Mouse (Mus musculus) left cerebral cortex, adult 8-10 months (tissue): ENCODE data around the gene Crkl. TPM values are rescaled to one million over a fixed set of nuclear protein-coding genes. Genes with fewer than 3 reads are reported as not detected.

Experiments
- DNase-seq, 2 experiments: peaks; one replicate each; pipeline ENCODE4 v3.0.0; 2022; ENCODE audit warnings: low spot score in 2 of 2
- total RNA-seq, 4 experiments: library from RNA; stranded (reverse); gene quantifications; 2 replicates each; pipeline ENCODE4 v1.2.4; 2022

The Crkl gene
- 10 to 100 TPM; 34.5 to 41.4 (median 34.8) TPM for total RNA-seq

- peak; percentile 93 to 96 for DNase-seq
Observed at GRCm38 (mm10) chr16:17451541-17452372, at the start of gene Crkl. TSS of gene Crkl (plus strand) at chr16:17451987.

GRCm38 (mm10) chr16:17402855-17403254 lies 48.9 kb upstream of the Crkl start:
- DNase-seq, result no peak

DNA sequence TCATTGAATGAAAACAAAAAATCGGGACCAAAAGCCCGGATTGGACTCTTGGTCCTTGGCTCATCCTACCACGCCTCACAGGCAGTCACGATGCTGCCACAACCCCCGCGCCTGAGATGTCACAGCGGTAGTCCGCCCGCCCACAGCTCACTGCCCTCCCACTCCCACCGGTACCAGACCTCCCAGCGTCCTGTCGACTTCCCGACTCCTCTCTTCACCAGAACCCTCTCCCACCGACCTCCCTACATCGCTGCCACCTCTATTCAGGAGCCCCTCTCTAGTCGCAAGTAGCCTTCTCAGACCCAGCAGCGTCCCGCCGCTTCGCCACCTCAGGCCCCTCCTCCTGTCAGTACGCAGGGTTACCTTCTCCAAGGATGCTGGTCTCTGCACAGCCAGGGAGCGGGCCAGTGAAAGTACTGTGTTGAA lies 46.5 kb upstream of the Crkl start:
- DNase-seq, result peak; percentile 78 to 87

- DNase-seq, result peak; percentile 96 to 99
Observed at GRCm38 (mm10) chr16:17405736-17406443, 45.9 kb upstream of the Crkl start, which contains the start of the genes Snap29 and Pi4ka. TSS of gene Snap29 (plus strand) at chr16:17405986. TSS of gene Pi4ka (minus strand) at chr16:17406314.

- no peak for DNase-seq
Observed at GRCm38 (mm10) chr16:17406512-17407231, 45.1 kb upstream of the Crkl start.

GRCm38 (mm10) chr16:17409046-17409445 lies 42.7 kb upstream of the Crkl start:
- no peak for DNase-seq

DNA sequence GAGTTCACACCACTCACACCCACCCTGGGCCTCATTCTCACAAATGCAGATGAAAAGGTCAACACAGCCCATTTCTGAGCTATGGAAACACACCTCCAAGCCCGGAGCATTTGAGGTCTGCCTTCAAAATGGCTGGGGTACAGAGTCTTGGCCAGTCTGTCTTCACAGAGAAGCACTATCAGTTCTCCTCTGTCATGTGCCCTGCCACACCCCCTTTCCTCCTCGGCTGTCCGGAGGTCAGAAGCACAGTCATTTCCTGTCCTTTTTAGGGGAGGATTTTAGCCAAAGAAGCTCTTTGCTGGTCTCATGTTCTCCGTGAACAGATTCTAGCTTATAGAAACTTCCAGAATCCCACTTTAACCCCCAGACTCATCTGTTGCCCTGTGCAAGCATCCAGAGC lies 41.6 kb upstream of the Crkl start:
- no peak for DNase-seq

- DNase-seq, result no peak
Observed at GRCm38 (mm10) chr16:17423021-17423420, 28.8 kb upstream of the Crkl start.

- DNase-seq, result no peak
Observed at GRCm38 (mm10) chr16:17432576-17432975, 19.2 kb upstream of the Crkl start.

DNA sequence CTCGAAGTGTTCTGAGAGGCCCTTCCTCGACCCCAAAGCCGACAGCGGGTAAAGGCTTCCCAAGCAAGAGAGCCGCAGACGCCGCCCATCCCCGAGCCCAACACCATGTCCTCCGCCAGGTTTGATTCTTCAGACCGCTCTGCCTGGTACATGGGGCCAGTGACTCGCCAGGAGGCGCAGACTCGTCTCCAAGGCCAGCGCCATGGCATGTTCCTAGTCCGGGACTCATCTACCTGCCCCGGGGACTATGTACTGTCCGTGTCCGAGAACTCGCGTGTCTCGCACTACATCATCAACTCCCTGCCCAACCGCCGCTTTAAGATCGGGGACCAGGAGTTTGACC lies 557 bp downstream of the Crkl start:
- no peak for DNase-seq

DNA sequence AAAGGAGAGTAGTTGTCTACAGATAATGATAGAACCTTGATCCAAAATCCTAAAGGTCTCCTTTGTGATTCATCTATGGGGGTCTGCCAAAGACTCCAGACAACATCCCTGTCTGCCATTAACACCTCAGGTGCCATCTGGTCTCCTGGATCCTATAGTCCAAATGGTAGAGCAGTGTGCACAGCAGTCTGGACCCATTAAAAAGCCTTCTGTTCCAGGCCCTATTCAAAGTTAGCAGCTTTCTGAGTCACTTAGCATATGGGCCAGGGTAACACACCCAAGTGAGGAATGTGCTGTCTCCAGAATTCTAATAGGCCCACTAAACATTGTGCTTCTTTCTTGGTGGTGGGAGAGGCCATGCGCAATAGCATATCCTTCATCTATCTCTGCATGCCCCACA lies 5.1 kb downstream of the Crkl start:
- DNase-seq, result no peak

DNA sequence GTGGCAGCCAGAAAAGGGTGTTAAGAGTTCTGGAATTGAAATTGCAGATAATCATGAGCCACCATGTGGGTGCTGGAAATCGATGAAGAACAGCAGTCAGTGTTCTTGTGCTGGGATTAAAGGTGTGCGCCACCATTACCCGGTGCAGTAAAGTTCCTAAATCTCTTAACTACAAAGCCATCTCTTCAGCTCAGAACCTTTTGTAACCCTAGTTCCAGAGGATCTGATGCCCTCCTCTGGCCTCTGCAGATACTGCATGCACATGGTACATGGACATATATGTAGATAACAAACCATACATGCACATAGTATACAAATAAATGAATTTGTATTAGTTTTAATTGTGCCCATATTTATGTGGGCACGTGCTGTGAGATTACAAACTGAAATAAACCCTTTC lies 8.5 kb downstream of the Crkl start:
- no peak for DNase-seq

DNA sequence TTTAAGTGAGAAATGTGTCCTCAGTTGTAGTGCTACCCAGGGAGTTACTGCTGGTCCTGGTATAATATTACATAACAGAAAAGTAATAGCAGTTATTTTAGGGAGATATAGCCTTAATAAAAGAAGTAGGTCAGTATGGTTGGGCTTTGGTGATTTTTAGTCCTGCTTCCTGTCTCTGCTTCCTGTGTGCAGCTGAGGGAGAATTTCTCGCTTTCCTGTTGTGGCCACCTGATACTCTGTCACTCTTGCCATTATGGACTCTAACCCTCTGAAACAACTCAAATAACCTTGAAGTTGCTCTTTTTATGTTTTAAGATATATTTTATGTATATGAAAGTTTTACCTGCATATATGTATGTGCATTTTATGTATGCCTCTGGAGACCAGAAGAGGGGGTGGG lies 9.8 kb downstream of the Crkl start:
- no peak for DNase-seq

DNA sequence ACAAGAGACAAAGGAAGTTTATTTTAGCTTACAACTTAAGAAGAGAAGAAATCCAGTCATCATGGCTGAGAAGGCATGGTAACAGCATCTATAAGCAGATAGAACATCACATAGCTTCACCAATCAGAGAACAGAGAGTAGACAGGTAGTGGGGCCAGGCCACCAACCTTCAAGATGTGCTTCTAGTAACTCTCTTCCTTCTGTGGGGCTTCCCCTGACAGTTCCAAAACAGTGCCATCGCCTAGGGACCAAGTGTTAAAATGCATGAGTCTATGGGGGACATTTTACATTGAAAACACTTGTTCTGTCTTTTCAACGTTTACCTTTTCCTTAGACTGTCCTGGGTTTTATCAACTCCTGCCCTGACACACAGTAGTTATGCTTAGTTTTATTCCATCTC lies 11.4 kb downstream of the Crkl start:
- DNase-seq, result no peak

DNA sequence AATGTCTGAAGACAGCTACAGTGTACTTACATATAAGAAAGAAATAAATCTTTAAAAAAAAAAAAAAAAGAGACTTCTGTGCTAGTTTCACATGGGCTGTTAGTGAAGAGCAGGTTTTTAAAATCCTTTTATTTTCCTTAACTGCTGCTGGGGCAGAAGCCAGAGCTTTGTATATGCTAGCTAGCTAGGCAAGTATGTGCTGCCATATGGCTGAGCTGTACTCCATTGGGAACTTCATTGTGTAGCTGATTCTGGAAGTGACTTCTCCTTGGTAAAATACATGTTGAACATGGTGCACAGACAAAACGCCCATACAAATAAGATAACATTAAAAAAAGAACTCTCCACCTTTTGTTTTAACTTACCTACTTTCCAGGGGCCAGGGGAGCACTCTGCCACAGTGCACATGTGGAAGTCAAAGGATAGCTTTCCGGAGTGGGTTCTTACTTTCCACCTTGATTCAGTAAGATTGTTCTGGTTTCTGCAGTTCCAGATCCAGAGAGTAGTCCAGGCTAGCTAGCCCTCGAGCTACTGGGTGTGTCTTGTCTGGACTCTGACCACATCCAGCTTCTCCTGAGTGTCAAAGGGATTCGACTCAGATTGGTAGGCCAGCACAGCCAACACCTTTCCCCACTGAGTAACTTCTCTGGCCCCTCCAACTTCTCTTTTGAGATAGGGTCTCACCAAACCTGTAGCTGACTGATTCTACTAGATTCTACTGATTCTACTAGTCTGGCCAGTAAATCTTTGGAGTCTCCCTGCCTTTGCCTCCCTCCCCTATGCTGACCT lies 15.3 kb downstream of the Crkl start:
- DNase-seq, result no peak

DNA sequence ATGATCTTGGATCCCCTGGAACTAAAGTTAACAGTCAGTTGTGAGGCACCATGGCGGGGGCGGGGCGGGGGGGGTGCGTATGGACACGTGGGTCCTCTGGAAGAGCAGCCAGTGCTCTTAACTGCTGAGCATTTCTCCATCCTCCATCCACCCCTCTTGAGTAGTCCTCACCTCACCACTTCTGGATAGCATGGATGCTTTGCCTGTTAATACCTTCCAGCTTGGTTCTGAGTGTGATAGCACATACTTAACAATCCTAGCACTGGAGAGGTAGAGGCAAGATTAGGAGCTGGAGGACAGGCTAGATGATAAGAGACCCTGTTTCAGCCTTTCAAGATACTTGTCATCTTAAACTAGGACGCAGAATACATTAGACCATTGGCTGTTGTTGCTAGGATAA lies 20.7 kb downstream of the Crkl start:
- DNase-seq, result no peak

- no peak for DNase-seq
Observed at GRCm38 (mm10) chr16:17474091-17474490, 22.3 kb downstream of the Crkl start.

- no peak for DNase-seq
Observed at GRCm38 (mm10) chr16:17474761-17475160, 23.0 kb downstream of the Crkl start.

GRCm38 (mm10) chr16:17475326-17475725 lies 23.5 kb downstream of the Crkl start:
- DNase-seq, result no peak

DNA sequence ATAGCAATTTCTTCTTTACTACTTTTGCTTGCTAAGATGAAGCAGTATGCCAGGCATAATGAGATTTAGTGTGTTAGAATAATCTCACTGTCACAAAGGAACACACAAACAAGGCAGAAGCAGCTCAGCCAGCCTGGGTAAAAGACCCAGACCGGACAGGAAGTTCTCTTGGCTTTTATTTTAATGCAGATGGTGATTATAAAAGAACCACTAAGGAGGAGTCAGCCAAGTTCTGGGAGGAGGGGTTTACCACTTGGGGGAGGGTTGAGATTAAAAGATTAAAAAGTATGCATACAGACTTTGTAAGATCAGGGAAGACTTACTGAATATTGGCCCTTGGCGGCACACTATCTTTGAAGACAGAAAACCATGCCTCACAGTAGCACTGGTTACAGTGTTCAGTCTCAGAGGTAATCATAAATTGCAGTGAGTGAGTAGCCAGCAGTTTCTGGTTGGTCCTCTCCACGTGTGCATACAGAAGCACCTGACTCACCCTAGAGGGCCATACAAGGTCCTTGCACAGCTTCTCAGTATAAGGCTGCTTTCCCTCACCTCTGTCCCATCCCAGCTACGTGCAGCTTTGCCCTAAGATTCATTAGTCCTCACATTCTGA lies 26.6 kb downstream of the Crkl start:
- DNase-seq, result no peak

- DNase-seq, result no peak
Observed at GRCm38 (mm10) chr16:17481465-17481864, 29.7 kb downstream of the Crkl start.
